Mouse (Mus musculus) adrenal gland, postnatal 4 days (tissue): ENCODE data around the gene G430095P16Rik. TPM values are rescaled to one million over a fixed set of nuclear protein-coding genes. Genes with fewer than 3 reads are reported as not detected.

ENCODE experiments used
- DNase-seq, 2 experiments: peaks; one replicate each; pipeline ENCODE4 v3.0.0; 2021 to 2022; ENCODE audit warnings: low spot score in 2 of 2, mixed read lengths in 2 of 2
- total RNA-seq, 2 experiments: library from RNA; stranded (reverse); gene quantifications; 2 replicates each; pipeline ENCODE4 v1.2.3; 2021

Gene G430095P16Rik
- total RNA-seq, 2 experiments from 2014 or later: 1.2 TPM

- DNase-seq: no peak
Observed at GRCm38 (mm10) chr8:84718959-84719690, 3.7 kb upstream of the G430095P16Rik start.

DNA sequence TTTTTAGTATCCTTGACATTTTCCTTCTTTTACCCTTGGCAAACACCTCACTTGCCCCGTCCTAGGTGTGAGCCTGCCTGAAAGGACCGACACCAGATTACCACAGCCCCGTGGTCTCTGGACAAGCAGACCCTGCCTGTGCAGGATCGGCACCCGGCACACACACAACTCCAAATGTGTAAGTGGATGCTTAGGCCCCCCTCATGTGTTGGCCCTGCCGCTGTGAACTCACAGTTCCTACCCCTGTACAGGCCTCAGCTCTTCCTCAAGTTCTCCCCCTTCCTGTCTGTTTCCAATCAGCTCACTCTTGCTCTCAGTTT is 317 bp upstream of the G430095P16Rik start:
- DNase-seq: no peak

DNA sequence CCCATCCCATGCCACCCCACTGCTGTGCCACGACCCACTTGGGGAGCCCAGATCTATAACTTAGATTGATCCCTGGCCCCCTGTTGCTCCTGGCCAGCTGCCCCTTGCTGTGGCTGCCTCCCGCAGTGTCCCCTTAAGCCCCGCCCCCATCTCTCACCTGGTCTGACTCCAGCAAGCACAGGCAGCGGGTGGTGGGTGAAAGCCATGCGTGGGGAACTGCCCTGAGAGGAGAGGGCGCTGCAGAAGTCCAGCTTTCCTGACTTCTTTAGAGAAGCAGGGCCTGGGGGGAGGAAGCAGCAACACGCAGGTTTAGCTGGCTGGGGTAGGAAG is 729 bp downstream of the G430095P16Rik start:
- DNase-seq: no peak

- no peak for DNase-seq
Observed at GRCm38 (mm10) chr8:84724683-84725082, 1.9 kb downstream of the G430095P16Rik start.

GRCm38 (mm10) chr8:84725246-84725940 is 2.6 kb downstream of the G430095P16Rik start:
- DNase-seq: no peak

- no peak for DNase-seq
Observed at GRCm38 (mm10) chr8:84725941-84726259, 3.1 kb downstream of the G430095P16Rik start.

- DNase-seq: no peak
Observed at GRCm38 (mm10) chr8:84728474-84728873, 5.7 kb downstream of the G430095P16Rik start.

GRCm38 (mm10) chr8:84729921-84730362 is 7.1 kb downstream of the G430095P16Rik start:
- no peak for DNase-seq

GRCm38 (mm10) chr8:84730541-84731370 is 7.9 kb downstream of the G430095P16Rik start:
- DNase-seq: no peak

- DNase-seq: no peak
Observed at GRCm38 (mm10) chr8:84731371-84732177, 8.8 kb downstream of the G430095P16Rik start.

GRCm38 (mm10) chr8:84732545-84732944 is 9.7 kb downstream of the G430095P16Rik start:
- no peak for DNase-seq

- DNase-seq: no peak
Observed at GRCm38 (mm10) chr8:84732996-84733395, 10.2 kb downstream of the G430095P16Rik start.

DNA sequence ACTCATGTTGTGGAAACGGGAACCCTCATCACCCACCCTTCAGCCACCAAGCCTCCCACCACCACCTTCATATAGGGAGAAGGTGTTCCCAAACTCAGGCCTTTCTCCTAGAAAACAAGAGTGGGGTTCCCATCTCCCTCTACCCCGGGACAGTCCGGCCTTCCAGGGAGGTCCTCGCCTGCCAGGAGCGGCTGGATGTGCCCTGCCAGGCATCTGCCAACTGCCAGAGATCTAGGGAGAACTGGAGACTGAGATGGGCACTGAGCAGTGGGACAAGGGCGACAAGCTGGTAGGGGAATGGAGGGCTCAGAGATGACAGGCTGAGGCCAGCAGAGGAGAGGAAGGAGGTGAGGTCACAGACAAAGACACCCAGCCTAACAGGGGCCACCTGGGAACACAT is 11.2 kb downstream of the G430095P16Rik start:
- DNase-seq: no peak

- no peak for DNase-seq
Observed at GRCm38 (mm10) chr8:84734680-84735079, 11.9 kb downstream of the G430095P16Rik start.

DNA sequence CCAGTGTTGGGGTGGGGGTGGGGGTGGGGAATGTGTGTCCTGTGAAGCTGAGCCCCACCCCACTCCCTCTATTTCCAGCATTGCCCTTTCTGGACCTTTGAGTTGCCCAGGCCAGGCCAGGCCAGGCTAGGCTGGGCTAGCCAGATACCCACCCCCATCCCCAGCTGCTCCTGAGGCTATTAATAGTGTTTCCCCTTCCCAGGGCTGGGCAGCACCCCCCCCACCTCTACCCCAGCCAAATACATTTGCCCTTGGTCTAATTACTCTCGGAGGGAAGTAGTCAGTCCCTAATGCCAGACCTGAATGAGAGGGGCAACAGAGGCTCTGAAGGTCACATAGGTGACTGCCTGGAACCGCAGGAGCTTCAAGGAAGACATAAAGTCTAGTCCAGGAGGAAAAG is 12.8 kb downstream of the G430095P16Rik start:
- no peak for DNase-seq

DNA sequence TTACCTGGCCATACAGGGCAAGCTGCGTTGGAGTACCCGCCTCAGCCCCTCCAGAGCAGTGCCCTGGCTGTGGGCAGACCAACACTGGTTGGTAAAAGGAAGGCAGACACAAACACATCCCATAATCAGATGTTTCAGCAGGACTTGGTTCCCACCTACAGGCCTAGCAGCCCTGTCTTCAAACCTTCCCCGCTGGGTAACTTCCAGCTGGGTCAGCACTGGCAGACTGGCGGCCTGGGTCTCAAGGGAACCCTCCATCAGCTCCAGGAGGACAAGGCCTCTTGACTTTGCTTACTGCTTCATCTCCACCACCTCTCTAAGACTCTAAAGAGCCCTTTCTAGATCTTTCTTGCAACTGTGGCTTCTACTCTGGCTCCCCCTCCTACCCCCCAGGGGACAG is 13.7 kb downstream of the G430095P16Rik start:
- no peak for DNase-seq

GRCm38 (mm10) chr8:84737608-84738007 is 14.8 kb downstream of the G430095P16Rik start:
- DNase-seq: peak; percentile 38 to 59

- no peak for DNase-seq
Observed at GRCm38 (mm10) chr8:84738266-84738665, 15.5 kb downstream of the G430095P16Rik start.

DNA sequence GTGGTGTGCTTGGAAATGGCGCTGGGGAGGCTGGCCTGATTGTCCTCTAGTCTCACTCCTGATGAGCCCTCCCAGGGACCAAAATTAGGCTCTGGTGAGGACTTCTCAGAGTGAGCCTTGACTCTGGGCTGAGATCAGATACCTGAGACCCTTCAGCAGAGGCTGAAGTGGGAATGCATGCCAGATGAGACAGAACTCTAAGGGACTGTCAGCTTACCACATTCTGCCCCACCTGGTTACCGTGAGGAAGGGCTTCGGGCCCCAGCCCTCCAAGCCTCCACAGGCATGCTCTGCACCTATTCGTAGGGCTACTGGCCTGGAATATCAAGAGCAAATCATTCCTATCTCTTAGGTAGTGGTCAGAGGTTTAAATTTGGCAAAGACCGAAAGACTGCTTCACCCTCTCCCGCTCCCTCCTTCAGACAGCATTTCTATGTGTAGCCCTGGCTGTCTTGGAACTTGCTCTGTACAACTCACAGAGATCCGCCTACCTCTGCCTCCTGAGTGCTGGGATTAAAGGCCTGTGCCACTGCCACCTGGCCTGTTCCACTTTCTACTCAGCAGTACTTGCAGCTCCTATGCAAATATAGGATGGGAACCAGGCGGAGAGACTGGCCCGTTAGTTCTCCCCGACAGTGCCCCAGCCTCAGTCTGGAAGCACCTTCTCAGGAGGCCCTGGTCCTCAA is 16.1 kb downstream of the G430095P16Rik start:
- DNase-seq: no peak

- no peak for DNase-seq
Observed at GRCm38 (mm10) chr8:84739401-84739742, 16.6 kb downstream of the G430095P16Rik start.
